Mouse (Mus musculus) liver, adult 2 months (tissue): ENCODE data around the gene Gm49393.

Source experiments
- CTCF ChIP-seq: fragments of 200-500 bp; IDR thresholded peaks from 2 replicates; pipeline ENCODE4 v1.5.1; 2011; ENCODE audit warnings: low read depth, low read length, control low read depth
- POLR2A ChIP-seq: fragments of 200-500 bp; IDR thresholded peaks from 2 replicates; pipeline ENCODE4 v1.6.1; 2011; ENCODE audit warnings: low read length, control low read depth; ENCODE audit not compliant: insufficient read depth; ENCODE audit errors: extremely low read depth

GRCm38 (mm10) chr13:60839353-60839902 is 96.0 kb downstream of the Gm49393 start:
- TF ChIP-seq POLR2A (no peak), CTCF (no peak)
